28 mouse cellular contexts compared by ENCODE assay signal in genomic region chr4:98549491-98549890, GRCm38 (mm10).
DNase-seq lines count a peak whose midpoint lies in the region; ATAC-seq and TF ChIP-seq lines count a peak whose summit lies in the region.
"Had no signal": no experiment of that assay in that cellular context is flagged by ENCODE, and none has a peak within 500 bp of the region (broad histone marks: within the 10 kb centered on the region; RNA-seq: fewer than 3 reads in every experiment).

No protein-coding gene starts in this region.

- H3K27ac ChIP-seq in cerebellum, adult 2 months (ENCODE audit: insufficient read depth, low read length): peak overlapping the region; percentile 68; the same call in 1 of the 2 replicates
- H3K27ac ChIP-seq: embryonic facial prominence, embryonic 10.5 days; embryonic facial prominence, embryonic 13.5 days; forebrain, embryonic 10.5 days; forebrain, embryonic 13.5 days; gastrocnemius, adult 2 months; heart, embryonic 13.5 days; hindbrain, embryonic 14.5 days; hindbrain, postnatal 0 days had no signal

- no peaks in the 10 kb centered on the region for H3K27me3 ChIP-seq in cerebellum, adult 2 months (ENCODE audit: control insufficient read depth, insufficient read depth, low read length)
- H3K27me3 ChIP-seq: forebrain, embryonic 13.5 days; heart, embryonic 13.5 days had no signal

- DNase-seq in cerebellum, postnatal 4 days (ENCODE audit: low spot score in 2 of 2): no peak
- DNase-seq in cerebellum, adult 2 months: peak; percentile 69 to 80
- DNase-seq in cerebellum, adult 9-11 months: peak; percentile 78
- DNase-seq in lung, postnatal 36 days: no peak
- no peak for DNase-seq in gastrocnemius, postnatal 10 days
- no peak for DNase-seq in right cerebral cortex, postnatal 4 days
- DNase-seq: adrenal gland, adult 8-10 months; adrenal gland, postnatal 25 days; embryo, embryonic 11 days; gastrocnemius, adult 2 months; gastrocnemius, postnatal 25 days; heart, adult 18-20 months; heart, postnatal 14 days; heart, postnatal 4 days; kidney, adult 2 months had no signal

- peak overlapping the region; percentile 90 for H3K4me3 ChIP-seq in cerebellum, adult 2 months (replicated peaks; ENCODE audit: insufficient read depth, low read depth, low read length)
- H3K4me3 ChIP-seq: embryonic facial prominence, embryonic 10.5 days; embryonic facial prominence, embryonic 13.5 days; forebrain, embryonic 10.5 days; forebrain, embryonic 13.5 days; gastrocnemius, adult 2 months; heart, embryonic 13.5 days had no signal

- peaks cover 20% of the 10 kb centered on the region for H3K4me1 ChIP-seq in cerebellum, adult 2 months (ENCODE audit: control insufficient read depth, insufficient read depth, low read length)
- H3K4me1 ChIP-seq: embryonic facial prominence, embryonic 10.5 days; embryonic facial prominence, embryonic 13.5 days had no signal

- TF ChIP-seq CTCF in cerebellum, adult 2 months (IDR thresholded peaks at IDR 0.05; ENCODE audit: borderline replicate concordance, insufficient read depth, low read depth, low read length): no peak

- peak; percentile 48; the same call in 1 of the 2 replicates for TF ChIP-seq POLR2A in cerebellum, adult 2 months (IDR thresholded peaks at IDR 0.05; ENCODE audit: borderline replicate concordance, insufficient read depth, low read length)

- 27% methylated on average over 7 of the region's 7 CpGs for WGBS in cerebellum, adult 2 months

- peak; percentile 41; the same call in 1 of the 2 replicates for ATAC-seq in cerebellum, adult (ENCODE audit: insufficient number of reproducible peaks, low FRiP score, low TSS enrichment)
- no peak for ATAC-seq in frontal cortex, adult (ENCODE audit: low TSS enrichment)
- ATAC-seq: activated CD4-positive, CD25-positive, alpha-beta regulatory T cell, adult 4 months; forebrain, embryonic 13.5 days; forebrain, embryonic 16.5 days; hindbrain, postnatal 0 days; inflammation-experienced regulatory T-cells, adult 6 months; intestine, postnatal 0 days had no signal

Comparison
In these comparisons a context has a peak if more than half of its experiments do, and no peak if none do; other contexts are left out.
1. DNase-seq: peak in cerebellum, adult 2 months (2 of 2) and cerebellum, adult 9-11 months (single experiment); none in cerebellum, postnatal 4 days (0 of 2), lung, postnatal 36 days (single experiment), gastrocnemius, postnatal 10 days (single experiment) and right cerebral cortex, postnatal 4 days (single experiment).